Mouse (Mus musculus): ENCODE measurements at regions not wholly inside any gene's neighbourhood (a gene's known extent, or its start where the extent isn't known, plus 50 kb on each side); places are given as distances from the start of the nearest gene placed in this dataset.

DNA sequence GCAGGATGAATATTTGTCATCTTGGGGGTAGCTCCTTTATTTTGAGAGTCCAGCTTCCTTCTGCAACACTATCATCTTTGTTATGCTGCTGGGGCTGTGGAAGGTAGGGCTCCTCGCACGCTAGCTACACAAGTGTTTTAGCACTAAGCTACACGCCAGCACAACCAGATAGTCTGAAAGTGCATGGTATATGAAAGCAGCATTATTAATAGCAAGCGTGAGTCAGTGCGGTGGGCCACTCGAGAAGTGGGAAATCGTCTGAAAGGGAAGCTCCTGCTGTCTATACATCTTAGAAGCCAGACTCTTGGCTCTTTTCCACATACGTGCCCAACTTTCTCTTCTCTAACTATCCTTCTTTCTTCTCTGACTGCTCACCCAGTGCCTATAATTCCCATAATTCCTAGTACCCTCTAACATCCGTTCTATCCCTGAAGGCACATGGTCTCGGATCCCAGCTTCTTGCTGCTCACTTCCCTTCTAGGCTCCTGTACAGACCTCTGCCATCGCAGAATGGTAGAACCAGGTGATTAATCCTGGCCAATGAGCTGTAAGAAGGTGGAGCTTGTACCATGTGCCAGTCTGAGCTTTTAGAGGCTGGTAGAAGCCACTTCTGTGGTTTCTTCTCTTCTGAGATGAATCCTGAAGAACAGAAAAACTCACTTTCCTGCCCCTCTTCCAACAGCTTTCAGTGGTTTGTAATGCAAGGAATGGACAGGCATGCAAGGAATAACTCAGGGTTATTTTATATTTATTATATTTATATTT, 55.5 kb downstream of the E030025P04Rik start:
- Histone ChIP-seq H3K9me3 (ENCODE audit: control insufficient read depth, low read length) (no peaks in the 10 kb centered on the region), H3K4me2 (no peak overlapping the region), H3K36me3 (ENCODE audit: control insufficient read depth, insufficient read depth, low read length) (no peaks in the 10 kb centered on the region), H3K9ac (ENCODE audit: low read length) (no peak overlapping the region), H3K27me3 (ENCODE audit: control insufficient read depth, insufficient read depth, low read length) (no peaks in the 10 kb centered on the region), H3K4me3 (ENCODE audit: low read depth, low read length) (no peak overlapping the region), H3K27ac (ENCODE audit: low read depth, low read length) (no peak overlapping the region), H3K4me1 (ENCODE audit: control insufficient read depth, insufficient read depth, low read length) (no peaks in the 10 kb centered on the region)
- WGBS = 89% methylated on average over 11 of the region's 11 CpGs
- ATAC-seq (ENCODE audit: low FRiP score) (no peak), DNase-seq (ENCODE audit: low spot score, missing footprints) (no peak)

DNA sequence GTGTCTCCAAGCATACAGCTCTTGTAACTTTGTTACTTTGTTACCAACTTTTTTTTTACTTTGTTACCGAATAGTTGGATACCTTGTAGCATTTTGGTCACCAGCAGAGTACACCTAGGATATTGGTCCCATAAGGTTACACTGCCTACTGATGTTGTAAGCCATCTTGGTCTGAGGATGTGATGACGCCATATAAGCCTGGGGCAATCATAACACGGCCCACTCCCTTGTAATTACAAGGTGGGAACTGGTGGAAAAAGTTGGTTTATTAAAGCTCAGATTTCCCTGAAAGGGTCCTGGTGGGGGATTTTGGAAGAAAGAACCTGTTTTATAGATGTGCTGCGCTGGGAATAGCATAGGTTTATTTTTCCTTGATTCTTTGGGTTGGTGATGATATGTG, 62.2 kb downstream of the E030025P04Rik start:
- Histone ChIP-seq H3K9ac (ENCODE audit: low read length) (no peak overlapping the region), H3K4me2 (no peak overlapping the region), H3K27ac (ENCODE audit: low read depth, low read length) (no peak overlapping the region), H3K4me1 (ENCODE audit: control insufficient read depth, insufficient read depth, low read length) (no peaks in the 10 kb centered on the region), H3K36me3 (ENCODE audit: control insufficient read depth, insufficient read depth, low read length) (no peaks in the 10 kb centered on the region), H3K9me3 (ENCODE audit: control insufficient read depth, low read length) (no peaks in the 10 kb centered on the region), H3K27me3 (ENCODE audit: control insufficient read depth, insufficient read depth, low read length) (no peaks in the 10 kb centered on the region), H3K4me3 (ENCODE audit: low read depth, low read length) (no peak overlapping the region)
- ATAC-seq (ENCODE audit: low FRiP score) (no peak), DNase-seq (ENCODE audit: low spot score, missing footprints) (no peak)
- 94% methylated on average over 4 of the region's 4 CpGs for WGBS

- Histone ChIP-seq H3K9me3 (ENCODE audit: control insufficient read depth, low read length) (no peaks in the 10 kb centered on the region), H3K9ac (ENCODE audit: low read length) (no peak overlapping the region), H3K27me3 (ENCODE audit: control insufficient read depth, insufficient read depth, low read length) (no peaks in the 10 kb centered on the region), H3K4me3 (ENCODE audit: low read depth, low read length) (no peak overlapping the region), H3K4me1 (ENCODE audit: control insufficient read depth, insufficient read depth, low read length) (no peaks in the 10 kb centered on the region), H3K27ac (ENCODE audit: low read depth, low read length) (no peak overlapping the region), H3K36me3 (ENCODE audit: control insufficient read depth, insufficient read depth, low read length) (no peaks in the 10 kb centered on the region), H3K4me2 (no peak overlapping the region)
- no peak for ATAC-seq (ENCODE audit: low FRiP score)
- WGBS = 80% methylated on average over 10 of the region's 10 CpGs
- DNase-seq (ENCODE audit: low spot score, missing footprints) = no peak
Measured at GRCm38 (mm10) chr11:109081454-109081853, 62.7 kb downstream of the E030025P04Rik start.

- no peak overlapping the region for H3K4me3 ChIP-seq (ENCODE audit: low read depth, low read length)
- H3K27me3 ChIP-seq (ENCODE audit: control insufficient read depth, insufficient read depth, low read length) = no peaks in the 10 kb centered on the region
- DNase-seq (ENCODE audit: low spot score, missing footprints) (no peak), ATAC-seq (ENCODE audit: low FRiP score) (no peak)
- no peak overlapping the region for H3K4me2 ChIP-seq
- H3K4me1 ChIP-seq (ENCODE audit: control insufficient read depth, insufficient read depth, low read length) = no peaks in the 10 kb centered on the region
- H3K36me3 ChIP-seq (ENCODE audit: control insufficient read depth, insufficient read depth, low read length) = no peaks in the 10 kb centered on the region
- 86% methylated on average over 9 of the region's 9 CpGs for WGBS
- no peaks in the 10 kb centered on the region for H3K9me3 ChIP-seq (ENCODE audit: control insufficient read depth, low read length)
- no peak overlapping the region for H3K27ac ChIP-seq (ENCODE audit: low read depth, low read length)
- no peak overlapping the region for H3K9ac ChIP-seq (ENCODE audit: low read length)
Measured at GRCm38 (mm10) chr11:109080847-109081415, 63.2 kb downstream of the E030025P04Rik start.

DNA sequence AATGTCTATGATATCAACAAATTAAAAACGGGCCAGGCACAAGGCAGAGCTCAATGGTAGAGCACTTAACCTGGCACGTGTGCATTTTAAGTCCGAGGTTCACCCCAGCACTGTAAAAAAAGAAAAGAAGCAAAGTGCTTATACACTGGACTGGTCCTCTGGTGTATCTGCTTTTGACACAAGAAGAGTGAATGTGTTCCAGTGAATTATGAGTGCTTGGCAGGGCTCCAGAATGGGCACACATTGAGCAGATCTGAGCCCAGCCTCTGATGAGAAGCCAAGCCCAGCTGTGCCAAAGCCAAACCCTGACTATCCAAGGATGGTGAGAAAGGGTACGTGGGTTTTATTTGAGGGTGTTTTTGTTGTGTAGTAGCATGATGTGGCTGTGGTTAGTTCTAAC, 64.7 kb downstream of the E030025P04Rik start:
- H3K9ac ChIP-seq (ENCODE audit: low read length) = no peak overlapping the region
- ATAC-seq (ENCODE audit: low FRiP score) = no peak
- H3K4me3 ChIP-seq (ENCODE audit: low read depth, low read length) = no peak overlapping the region
- H3K4me1 ChIP-seq (ENCODE audit: control insufficient read depth, insufficient read depth, low read length) = no peaks in the 10 kb centered on the region
- H3K27ac ChIP-seq (ENCODE audit: low read depth, low read length) = no peak overlapping the region
- no peak for DNase-seq (ENCODE audit: low spot score, missing footprints)
- H3K9me3 ChIP-seq (ENCODE audit: control insufficient read depth, low read length) = no peaks in the 10 kb centered on the region
- H3K4me2 ChIP-seq = no peak overlapping the region
- no peaks in the 10 kb centered on the region for H3K36me3 ChIP-seq (ENCODE audit: control insufficient read depth, insufficient read depth, low read length)
- WGBS = 90% methylated on average over 4 of the region's 4 CpGs
- no peaks in the 10 kb centered on the region for H3K27me3 ChIP-seq (ENCODE audit: control insufficient read depth, insufficient read depth, low read length)

DNA sequence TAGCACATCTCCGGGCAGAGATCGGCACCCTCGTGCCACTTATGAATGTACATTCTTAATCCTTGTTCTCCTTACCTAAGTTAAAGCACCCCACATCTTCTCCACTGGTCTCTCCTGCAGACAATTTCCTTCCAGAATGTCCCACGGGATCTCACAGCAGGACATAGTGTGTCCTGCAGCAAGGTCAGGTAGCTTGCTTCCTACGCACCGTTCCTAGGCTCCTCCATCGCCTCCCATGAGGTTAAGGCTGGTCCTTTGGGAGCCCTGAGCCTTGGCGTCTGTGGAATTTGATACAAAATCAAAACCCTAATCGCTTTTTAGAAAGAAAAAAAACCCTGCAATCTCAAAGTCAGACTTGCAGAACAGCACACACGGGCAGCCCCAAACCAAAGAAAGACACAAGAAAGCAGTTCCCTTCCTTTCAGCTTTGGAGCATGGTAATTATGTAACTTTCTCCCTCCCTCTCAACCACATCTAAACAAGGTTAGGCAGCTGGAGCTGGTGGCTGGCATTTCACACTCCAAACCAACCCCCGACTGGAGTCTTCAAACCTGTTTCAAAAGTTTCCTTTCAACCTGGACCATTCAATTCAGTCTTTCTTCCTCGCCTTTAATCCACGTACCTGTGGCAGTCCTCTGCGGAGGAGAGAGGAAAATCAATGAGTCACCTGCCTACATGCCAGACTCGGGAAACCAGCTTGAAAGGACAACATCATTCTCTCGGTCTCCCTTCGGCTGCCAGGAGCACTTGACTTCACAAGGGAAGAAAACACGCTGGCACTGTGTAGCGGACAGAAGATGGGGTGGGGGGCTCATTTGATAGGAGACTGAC, 67.4 kb downstream of the E030025P04Rik start:
- Histone ChIP-seq H3K4me3 (ENCODE audit: low read depth, low read length) (no peak overlapping the region), H3K27me3 (ENCODE audit: control insufficient read depth, insufficient read depth, low read length) (no peaks in the 10 kb centered on the region), H3K9me3 (ENCODE audit: control insufficient read depth, low read length) (no peaks in the 10 kb centered on the region), H3K27ac (ENCODE audit: low read depth, low read length) (no peak overlapping the region), H3K4me1 (ENCODE audit: control insufficient read depth, insufficient read depth, low read length) (no peaks in the 10 kb centered on the region), H3K9ac (ENCODE audit: low read length) (no peak overlapping the region), H3K36me3 (ENCODE audit: control insufficient read depth, insufficient read depth, low read length) (no peaks in the 10 kb centered on the region), H3K4me2 (no peak overlapping the region)
- 83% methylated on average over 19 of the region's 19 CpGs for WGBS
- DNase-seq (ENCODE audit: low spot score, missing footprints) = no peak
- ATAC-seq (ENCODE audit: low FRiP score) = no peak

- H3K9ac ChIP-seq (ENCODE audit: low read length) = no peak overlapping the region
- no peak overlapping the region for H3K4me2 ChIP-seq
- H3K36me3 ChIP-seq (ENCODE audit: control insufficient read depth, insufficient read depth, low read length) = no peaks in the 10 kb centered on the region
- no peaks in the 10 kb centered on the region for H3K9me3 ChIP-seq (ENCODE audit: control insufficient read depth, low read length)
- peaks cover 33% of the 10 kb centered on the region for H3K4me1 ChIP-seq (ENCODE audit: control insufficient read depth, insufficient read depth, low read length)
- WGBS = 51% methylated on average over 2 of the region's 2 CpGs
- H3K4me3 ChIP-seq (ENCODE audit: low read depth, low read length) = no peak overlapping the region
- no peak overlapping the region for H3K27ac ChIP-seq (ENCODE audit: low read depth, low read length)
- ATAC-seq (ENCODE audit: low FRiP score) = no peak
- H3K27me3 ChIP-seq (ENCODE audit: control insufficient read depth, insufficient read depth, low read length) = no peaks in the 10 kb centered on the region
- peak; percentile 84 for DNase-seq (ENCODE audit: low spot score, missing footprints)
Measured at GRCm38 (mm10) chr11:109071340-109071739, 72.8 kb downstream of the E030025P04Rik start.

DNA sequence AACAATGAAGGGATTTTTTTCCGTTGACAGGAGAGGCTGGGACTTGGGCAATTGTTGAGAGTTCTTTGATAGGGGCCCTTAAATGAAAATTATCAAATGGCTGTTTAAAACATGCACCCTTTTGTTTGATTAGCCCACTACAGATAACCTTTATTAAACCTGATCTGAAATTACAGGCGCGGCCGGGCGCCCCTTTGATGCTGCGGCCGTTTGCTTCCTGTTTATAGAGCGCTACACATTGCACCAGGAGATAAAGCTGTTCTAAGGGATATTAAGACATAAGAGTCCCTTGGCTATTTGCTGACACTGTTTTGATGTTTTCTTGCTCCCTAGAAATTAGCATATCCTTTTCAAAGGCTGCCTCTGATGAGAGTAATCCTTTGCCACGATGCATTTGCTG, 73.8 kb downstream of the E030025P04Rik start:
- H3K27ac ChIP-seq (ENCODE audit: low read depth, low read length) = no peak overlapping the region
- no peak for ATAC-seq (ENCODE audit: low FRiP score)
- 45% methylated on average over 9 of the region's 9 CpGs for WGBS

GRCm38 (mm10) chr11:109069326-109069709, 74.9 kb downstream of the E030025P04Rik start:
- ATAC-seq (ENCODE audit: low FRiP score) (no peak; the same call in 1 of the 2 replicates), DNase-seq (ENCODE audit: low spot score, missing footprints) (no peak)
- Histone ChIP-seq H3K9me3 (ENCODE audit: control insufficient read depth, low read length) (no peaks in the 10 kb centered on the region), H3K4me2 (peak overlapping the region; percentile 19; the same call in 1 of the 2 replicates), H3K9ac (ENCODE audit: low read length) (no peak overlapping the region), H3K4me1 (ENCODE audit: control insufficient read depth, insufficient read depth, low read length) (peaks cover 33% of the 10 kb centered on the region), H3K27me3 (ENCODE audit: control insufficient read depth, insufficient read depth, low read length) (no peaks in the 10 kb centered on the region), H3K27ac (ENCODE audit: low read depth, low read length) (peak overlapping the region; percentile 63), H3K4me3 (ENCODE audit: low read depth, low read length) (no peak overlapping the region), H3K36me3 (ENCODE audit: control insufficient read depth, insufficient read depth, low read length) (no peaks in the 10 kb centered on the region)
- 54% methylated on average over 6 of the region's 6 CpGs for WGBS

More for the DNA sequence above, 73.8 kb downstream of the E030025P04Rik start:
- H3K4me2 ChIP-seq = no peak overlapping the region
- no peaks in the 10 kb centered on the region for H3K27me3 ChIP-seq (ENCODE audit: control insufficient read depth, insufficient read depth, low read length)
- H3K9ac ChIP-seq (ENCODE audit: low read length) = no peak overlapping the region
- H3K9me3 ChIP-seq (ENCODE audit: control insufficient read depth, low read length) = no peaks in the 10 kb centered on the region
- DNase-seq (ENCODE audit: low spot score, missing footprints) = peak; percentile 88
- H3K4me1 ChIP-seq (ENCODE audit: control insufficient read depth, insufficient read depth, low read length) = peaks cover 33% of the 10 kb centered on the region
- no peaks in the 10 kb centered on the region for H3K36me3 ChIP-seq (ENCODE audit: control insufficient read depth, insufficient read depth, low read length)
- no peak overlapping the region for H3K4me3 ChIP-seq (ENCODE audit: low read depth, low read length)
